Mouse (Mus musculus) left cerebral cortex, adult 8-10 months (tissue): ENCODE results near the gene Ndufb6. TPM values are rescaled to one million over a fixed set of nuclear protein-coding genes. Genes with fewer than 3 reads are reported as not detected.
"Not testable (repeated sequence)": the region's sequence is repeated elsewhere in the genome, so short reads cannot be mapped to it uniquely, and the experiment has no call there.

Source experiments
- DNase-seq, 2 experiments: peaks; one replicate each; pipeline ENCODE4 v3.0.0; 2022; ENCODE audit warnings: low spot score in 2 of 2
- total RNA-seq, 4 experiments: library from RNA; stranded (reverse); gene quantifications; 2 replicates each; pipeline ENCODE4 v1.2.4; 2022

The Ndufb6 gene
- total RNA-seq, result 100 to 1,000 TPM; 171 to 192 (median 179) TPM

- peak; percentile 89 to 90 for DNase-seq
These were observed at the start of gene Ndufb6 for GRCm38 (mm10) chr4:40279276-40279900. TSS of gene Ndufb6 (minus strand) at chr4:40279421.

GRCm38 (mm10) chr4:40327161-40327560, 47.9 kb upstream of the Ndufb6 start:
- no peak for DNase-seq

- DNase-seq, result no peak
These were observed 45.4 kb upstream of the Ndufb6 start for GRCm38 (mm10) chr4:40324620-40325019.

GRCm38 (mm10) chr4:40317404-40317803, 38.2 kb upstream of the Ndufb6 start:
- no peak for DNase-seq

GRCm38 (mm10) chr4:40313026-40313425, 33.8 kb upstream of the Ndufb6 start:
- DNase-seq, result no peak

GRCm38 (mm10) chr4:40312213-40312612, 33.0 kb upstream of the Ndufb6 start:
- DNase-seq, result no peak

- DNase-seq, result no peak
These were observed 31.7 kb upstream of the Ndufb6 start for GRCm38 (mm10) chr4:40310796-40311383.

GRCm38 (mm10) chr4:40309682-40310081, 30.5 kb upstream of the Ndufb6 start:
- DNase-seq, result no peak

GRCm38 (mm10) chr4:40302445-40303125, 23.4 kb upstream of the Ndufb6 start:
- no peak for DNase-seq

- peak; percentile 48 to 54 for DNase-seq
These were observed 22.0 kb upstream of the Ndufb6 start for GRCm38 (mm10) chr4:40301076-40301789.

- DNase-seq, result no peak
These were observed 19.9 kb upstream of the Ndufb6 start for GRCm38 (mm10) chr4:40299169-40299568.

GRCm38 (mm10) chr4:40291511-40291910, 12.3 kb upstream of the Ndufb6 start:
- DNase-seq, result not testable (repeated sequence)

- no peak for DNase-seq
These were observed 9.8 kb upstream of the Ndufb6 start for GRCm38 (mm10) chr4:40289046-40289445.

GRCm38 (mm10) chr4:40287415-40287814, 8.2 kb upstream of the Ndufb6 start:
- no peak for DNase-seq

- DNase-seq, result peak in 1 of 2 experiments; percentile 23
These were observed 6.4 kb upstream of the Ndufb6 start for GRCm38 (mm10) chr4:40285582-40285981.

- no peak for DNase-seq
These were observed 343 bp downstream of the Ndufb6 start for GRCm38 (mm10) chr4:40278880-40279275.

GRCm38 (mm10) chr4:40269430-40270032, 9.7 kb downstream of the Ndufb6 start, which contains the start of the genes Smim27 and Topors:
TSS of gene Smim27 (plus strand) at chr4:40269579.
TSS of gene Topors (minus strand) at chr4:40269850.
- peak; percentile 92 to 93 for DNase-seq

- DNase-seq, result no peak
These were observed 10.4 kb downstream of the Ndufb6 start for GRCm38 (mm10) chr4:40268835-40269234.

- DNase-seq, result peak; percentile 83 to 87
These were observed 10.9 kb downstream of the Ndufb6 start for GRCm38 (mm10) chr4:40268204-40268813.

GRCm38 (mm10) chr4:40267681-40268080, 11.5 kb downstream of the Ndufb6 start:
- DNase-seq, result peak in 1 of 2 experiments; percentile 8

GRCm38 (mm10) chr4:40264321-40264720, 14.9 kb downstream of the Ndufb6 start:
- no peak for DNase-seq
